Mouse (Mus musculus) G1E (cell line): ENCODE data around the gene Maml3. TPM values are rescaled to one million over a fixed set of nuclear protein-coding genes. Genes with fewer than 3 reads are reported as not detected.

Experiments
- ATAC-seq: 2 replicates; pipeline ENCODE4 v1.8.0; 2016; ENCODE audit warnings: mild to moderate bottlenecking; ENCODE audit not compliant: insufficient number of reproducible peaks, poor library complexity, low FRiP score, severe bottlenecking; ENCODE audit errors: extremely low read depth
- DNase-seq: peaks from one replicate; pipeline ENCODE4 v3.0.0; 2012; ENCODE audit warnings: low spot score
- H3K27me3 ChIP-seq: 2 replicates; pipeline ENCODE4 v1.6.1; 2012; ENCODE audit warnings: mild to moderate bottlenecking, low read length, inconsistent platforms; ENCODE audit not compliant: insufficient read depth
- H3K36me3 ChIP-seq: replicated peaks from 2 replicates; pipeline ENCODE3; 2012; ENCODE audit warnings: mild to moderate bottlenecking, inconsistent platforms
- H3K4me1 ChIP-seq: 2 replicates; pipeline ENCODE4 v1.6.1; 2012; ENCODE audit warnings: low read depth, low read length, inconsistent platforms, mixed read lengths; ENCODE audit not compliant: insufficient read depth
- H3K4me3 ChIP-seq: 2 replicates; pipeline ENCODE4 v1.5.1; 2012; ENCODE audit warnings: low read depth, mild to moderate bottlenecking, inconsistent platforms, low read length, moderate library complexity, mixed read lengths
- H3K9me3 ChIP-seq: replicated peaks from 2 replicates; pipeline ENCODE4 v1.6.1; 2012; ENCODE audit warnings: inconsistent platforms
- CTCF ChIP-seq: IDR thresholded peaks from 2 replicates; pipeline ENCODE4 v1.5.1; 2012; ENCODE audit warnings: low read depth, low read length, inconsistent platforms, mixed read lengths
- GATA1 ChIP-seq: IDR thresholded peaks from 2 replicates; pipeline ENCODE4 v1.6.1; 2012; ENCODE audit warnings: borderline replicate concordance, low read length, inconsistent platforms, mixed read lengths
- GATA2 ChIP-seq: IDR thresholded peaks from 2 replicates; pipeline ENCODE4 v1.6.1; 2012; ENCODE audit warnings: low read depth, low read length, inconsistent platforms, borderline replicate concordance
- POLR2AphosphoS5 ChIP-seq: IDR thresholded peaks from 2 replicates; pipeline ENCODE4 v1.6.1; 2012; ENCODE audit warnings: low read depth, low read length, inconsistent platforms; ENCODE audit not compliant: insufficient replicate concordance
- TAL1 ChIP-seq: conservative IDR thresholded peaks from 2 replicates; pipeline ENCODE4 v1.6.1; 2012; ENCODE audit warnings: low read depth, low read length, inconsistent platforms, mixed read lengths
- polyA plus RNA-seq: library from polyadenylated mRNA; stranded (reverse); fragments of >175 nt; gene quantifications from 2 replicates; pipeline ENCODE4 v1.2.3, GENCODE M21; 2012
- total RNA-seq, 2 experiments: library from RNA; stranded (forward) in 1 of 2; stranded (reverse) in 1 of 2; fragments of 200-1000 nt in 1 of 2; fragments of >200 nt in 1 of 2; fragmentation: Nextera tagmentation in 1 of 2; gene quantifications; 2 replicates each; pipeline ENCODE4 v1.2.3; 2014 to 2017

The Maml3 gene
- total and polyA plus RNA-seq, 3 experiments = 0.01 to 0.49 TPM; not detected in 1

DNA sequence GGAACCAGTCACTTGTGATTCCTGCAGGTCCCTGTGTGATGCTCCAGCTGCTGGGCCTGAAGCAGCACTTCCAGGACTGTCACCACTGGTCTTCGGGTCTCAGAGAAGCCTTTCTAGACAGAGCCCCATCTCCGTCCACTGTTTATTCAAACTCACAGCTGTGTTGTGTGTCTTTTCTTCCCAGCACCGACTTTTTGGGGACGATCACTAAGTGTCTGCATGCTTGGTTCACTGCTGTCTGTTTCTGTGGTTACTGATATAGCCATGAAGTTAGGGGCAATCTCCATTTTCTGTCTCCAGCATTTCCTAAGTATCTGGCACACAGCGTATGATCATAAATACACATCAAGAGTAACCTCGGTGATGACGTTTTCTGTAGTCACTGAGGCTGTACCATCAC is 313.3 kb downstream of the Maml3 start:
- no peaks in the 10 kb centered on the region for H3K36me3 ChIP-seq
- H3K4me1 ChIP-seq = no peaks in the 10 kb centered on the region
- H3K27me3 ChIP-seq = peaks cover 3% of the 10 kb centered on the region; the same call in 1 of the 2 replicates
- H3K9me3 ChIP-seq = no peaks in the 10 kb centered on the region
- no peak overlapping the region for H3K4me3 ChIP-seq
- no peak for TF ChIP-seq CTCF
- no peak for TF ChIP-seq TAL1
- no peak for TF ChIP-seq GATA2
- TF ChIP-seq GATA1 = no peak
- no peak for TF ChIP-seq POLR2AphosphoS5
- DNase-seq (no peak), ATAC-seq (no peak)

DNA sequence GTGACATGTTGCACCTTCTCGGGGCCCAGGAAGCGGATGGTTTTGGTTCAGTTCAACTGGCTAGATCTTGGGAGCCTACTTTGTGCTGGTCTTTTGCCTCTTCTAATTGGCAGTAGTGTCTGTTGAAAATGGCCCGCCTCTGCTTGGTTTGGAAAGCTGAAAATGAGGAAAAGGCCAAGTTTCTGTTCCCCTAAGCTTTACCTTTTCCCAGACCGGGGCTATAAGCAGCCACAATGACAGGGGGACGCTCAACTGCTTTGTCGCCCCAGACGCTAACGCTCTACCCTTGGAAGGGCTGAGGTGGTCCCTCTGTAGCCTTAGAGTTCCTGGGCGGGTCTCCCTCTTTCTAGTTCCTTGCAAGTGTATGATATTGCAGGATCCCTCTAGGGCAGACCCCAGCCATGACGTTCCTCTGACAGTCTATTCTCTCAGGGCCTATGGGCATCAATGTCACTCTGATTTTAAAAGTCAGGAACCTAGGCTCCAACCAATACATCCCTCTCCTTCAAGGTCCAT is 315.4 kb downstream of the Maml3 start:
- Histone ChIP-seq H3K36me3 (no peaks in the 10 kb centered on the region), H3K4me3 (no peak overlapping the region), H3K27me3 (no peaks in the 10 kb centered on the region; the same call in 1 of the 2 replicates), H3K4me1 (no peaks in the 10 kb centered on the region), H3K9me3 (no peaks in the 10 kb centered on the region)
- TF ChIP-seq POLR2AphosphoS5 (no peak), GATA2 (no peak), CTCF (no peak), GATA1 (no peak), TAL1 (no peak)
- no peak for ATAC-seq
- DNase-seq = no peak

DNA sequence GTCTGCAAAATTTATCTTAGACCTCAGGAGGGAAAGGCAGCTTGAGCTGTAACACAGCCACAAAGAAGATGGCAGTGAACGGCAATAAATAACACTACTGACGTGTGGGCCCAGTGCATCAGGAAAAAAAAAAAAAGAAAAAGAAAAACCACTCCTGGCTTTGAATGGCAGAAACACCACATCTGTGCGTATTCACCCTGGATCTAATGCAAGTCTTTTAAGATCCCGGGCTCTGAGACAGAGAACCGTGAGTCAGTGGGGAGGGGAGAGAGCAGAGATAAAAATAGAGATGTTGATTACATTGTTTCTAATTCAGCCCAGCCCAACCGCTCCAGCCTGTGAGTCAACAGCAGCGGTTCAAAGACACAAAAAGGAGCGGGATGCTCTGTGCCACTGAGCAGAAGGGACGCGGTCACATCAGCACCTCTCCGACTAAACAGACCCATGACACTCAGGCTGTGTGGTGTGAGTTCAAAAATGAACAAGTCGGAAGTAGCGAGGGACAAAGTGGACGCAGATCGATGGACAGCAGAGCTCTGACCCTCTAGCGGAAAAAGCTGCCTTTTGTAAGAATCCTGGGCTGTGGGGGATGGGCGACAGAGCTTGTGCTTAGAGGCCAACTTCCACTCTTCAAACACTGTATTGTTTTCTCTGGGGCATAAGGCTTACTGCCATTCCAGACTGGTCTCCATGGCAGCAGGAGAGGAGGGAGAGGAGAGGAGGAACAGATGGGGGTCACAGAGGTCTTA is 316.1 kb downstream of the Maml3 start:
- no peaks in the 10 kb centered on the region for H3K9me3 ChIP-seq
- no peaks in the 10 kb centered on the region; the same call in 1 of the 2 replicates for H3K27me3 ChIP-seq
- DNase-seq = no peak
- TF ChIP-seq TAL1 (no peak), POLR2AphosphoS5 (no peak), CTCF (no peak), GATA1 (no peak), GATA2 (no peak)
- no peak overlapping the region for H3K4me3 ChIP-seq
- H3K36me3 ChIP-seq = no peaks in the 10 kb centered on the region
- no peak for ATAC-seq
- H3K4me1 ChIP-seq = no peaks in the 10 kb centered on the region

DNA sequence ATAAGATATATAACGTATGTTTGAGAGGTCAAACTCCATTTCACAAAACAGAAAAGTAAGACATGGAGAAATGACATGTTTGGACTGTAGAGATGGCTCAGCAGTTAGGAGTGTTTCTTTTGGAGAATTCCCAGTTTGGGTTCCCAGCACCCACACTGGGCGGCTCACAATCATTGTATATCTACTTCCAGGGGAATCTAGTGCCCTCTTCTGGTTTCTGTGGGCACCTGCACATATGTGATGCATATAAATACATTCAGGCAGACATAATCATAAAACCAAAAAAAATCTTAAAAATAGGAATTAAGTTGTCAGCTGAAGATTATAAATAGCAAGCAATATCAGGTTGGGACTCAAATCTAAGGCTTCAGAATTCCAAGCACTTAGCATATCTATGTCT is 316.9 kb downstream of the Maml3 start:
- TF ChIP-seq TAL1 = no peak
- no peak for TF ChIP-seq GATA2
- no peak for TF ChIP-seq POLR2AphosphoS5
- TF ChIP-seq GATA1 = no peak
- TF ChIP-seq CTCF = no peak
- Histone ChIP-seq H3K4me1 (no peaks in the 10 kb centered on the region), H3K4me3 (no peak overlapping the region), H3K27me3 (no peaks in the 10 kb centered on the region; the same call in 1 of the 2 replicates), H3K9me3 (no peaks in the 10 kb centered on the region), H3K36me3 (no peaks in the 10 kb centered on the region)
- ATAC-seq (no peak), DNase-seq (no peak)

DNA sequence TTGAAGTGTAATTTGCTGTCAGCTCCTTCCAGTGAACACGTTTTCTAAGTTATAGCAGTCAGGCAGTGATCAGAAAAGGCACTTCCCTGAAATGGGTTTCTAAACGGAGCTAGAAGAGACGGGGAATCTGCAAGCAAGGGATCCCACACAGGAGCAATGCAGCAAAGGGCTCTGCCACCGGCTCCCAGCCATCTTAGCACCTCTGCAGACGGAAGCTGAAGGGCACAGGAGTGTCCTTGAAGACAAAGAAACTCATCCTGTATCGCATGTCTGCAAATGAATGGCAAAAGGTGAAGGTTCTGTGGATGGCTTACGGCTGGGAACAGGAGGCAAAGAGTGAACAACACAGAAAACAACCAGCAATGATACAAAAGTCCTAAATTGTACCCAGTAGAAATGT is 319.1 kb downstream of the Maml3 start:
- no peak for DNase-seq
- Histone ChIP-seq H3K36me3 (no peaks in the 10 kb centered on the region), H3K9me3 (no peaks in the 10 kb centered on the region), H3K4me3 (no peak overlapping the region), H3K27me3 (peaks cover 2% of the 10 kb centered on the region; the same call in 1 of the 2 replicates), H3K4me1 (no peaks in the 10 kb centered on the region)
- TF ChIP-seq TAL1 (no peak), GATA1 (no peak), POLR2AphosphoS5 (no peak), GATA2 (no peak), CTCF (no peak)
- ATAC-seq = no peak

DNA sequence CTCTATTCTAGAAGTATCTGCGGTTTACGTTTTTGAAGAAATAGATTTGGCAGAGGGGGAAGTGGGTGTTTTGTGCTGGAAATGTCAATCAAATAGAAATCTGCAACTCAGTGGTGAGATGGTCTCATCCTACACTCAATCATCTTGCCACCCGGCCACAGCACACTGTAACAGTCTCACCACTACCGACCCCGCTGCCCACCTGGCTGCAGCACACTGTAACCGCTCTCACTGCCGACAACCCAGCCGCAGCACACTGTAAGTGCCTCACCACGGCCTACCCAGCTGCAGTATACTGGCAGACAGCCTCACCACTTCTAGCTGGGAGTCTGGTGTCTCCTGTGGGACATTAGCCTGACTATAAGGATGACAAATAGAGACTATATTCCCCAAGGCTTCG is 322.7 kb downstream of the Maml3 start:
- H3K27me3 ChIP-seq = peaks cover 2% of the 10 kb centered on the region; the same call in 1 of the 2 replicates
- H3K36me3 ChIP-seq = no peaks in the 10 kb centered on the region
- no peak for TF ChIP-seq CTCF
- TF ChIP-seq GATA1 = no peak
- TF ChIP-seq TAL1 = no peak
- TF ChIP-seq GATA2 = no peak
- no peak for TF ChIP-seq POLR2AphosphoS5
- H3K4me3 ChIP-seq = no peak overlapping the region
- DNase-seq (no peak), ATAC-seq (no peak)
- no peaks in the 10 kb centered on the region for H3K4me1 ChIP-seq
- no peaks in the 10 kb centered on the region for H3K9me3 ChIP-seq
